Mouse (Mus musculus) forebrain, embryonic 13.5 days (tissue): ENCODE measurements around the gene Socs4. TPM values are rescaled to one million over a fixed set of nuclear protein-coding genes. Genes with fewer than 3 reads are reported as not detected.

Source experiments
- ATAC-seq: fragments of 200-750 bp; cut with Nextera tagmentation; 2 replicates; pipeline ENCODE4 v1.8.0; 2017
- H3K27ac ChIP-seq: fragments of 300-500 bp; sonication (generic); 2 replicates; pipeline ENCODE4 v1.5.1; 2015; ENCODE audit warnings: inconsistent platforms, mild to moderate bottlenecking, moderate library complexity
- H3K27me3 ChIP-seq: fragments of 300-500 bp; sonication (generic); 2 replicates; pipeline ENCODE4 v1.6.1; 2015; ENCODE audit warnings: mild to moderate bottlenecking, inconsistent platforms
- H3K36me3 ChIP-seq: fragments of 300-500 bp; sonication (generic); 2 replicates; pipeline ENCODE4 v1.6.1; 2015; ENCODE audit warnings: mild to moderate bottlenecking, inconsistent platforms; ENCODE audit not compliant: poor library complexity, severe bottlenecking
- H3K4me1 ChIP-seq: fragments of 300-500 bp; sonication (generic); 2 replicates; pipeline ENCODE4 v1.6.1; 2015; ENCODE audit warnings: inconsistent platforms
- H3K4me2 ChIP-seq: fragments of 300-500 bp; sonication (generic); 2 replicates; pipeline ENCODE4 v1.6.1; 2015; ENCODE audit warnings: inconsistent platforms, mild to moderate bottlenecking, moderate library complexity
- H3K4me3 ChIP-seq: fragments of 300-500 bp; sonication (generic); 2 replicates; pipeline ENCODE4 v1.5.1; 2015; ENCODE audit warnings: mild to moderate bottlenecking, inconsistent platforms
- H3K9ac ChIP-seq: fragments of 300-500 bp; sonication (generic); 2 replicates; pipeline ENCODE4 v1.6.1; 2015; ENCODE audit warnings: mild to moderate bottlenecking, inconsistent platforms
- H3K9me3 ChIP-seq: fragments of 300-500 bp; sonication (generic); replicated peaks from 2 replicates; pipeline ENCODE4 v1.6.1; 2016; ENCODE audit warnings: inconsistent platforms
- WGBS: fragments of 180-500 bp; shearing (Covaris S2); methylation state at CpG from one replicate; pipeline ENCODE4 v1.1.7; 2015; 5-methylcytosine and 5-hydroxymethylcytosine counted together
- polyA plus RNA-seq: library from polyadenylated mRNA; unstranded; fragments of >200 nt; fragmentation: Nextera tagmentation; extraction: Ambion mirVana; gene quantifications from 2 replicates; pipeline ENCODE4 v1.2.1, GENCODE M21; 2015

The Socs4 gene
- polyA plus RNA-seq, 1 experiment from 2014 or later = 4.5 TPM

DNA sequence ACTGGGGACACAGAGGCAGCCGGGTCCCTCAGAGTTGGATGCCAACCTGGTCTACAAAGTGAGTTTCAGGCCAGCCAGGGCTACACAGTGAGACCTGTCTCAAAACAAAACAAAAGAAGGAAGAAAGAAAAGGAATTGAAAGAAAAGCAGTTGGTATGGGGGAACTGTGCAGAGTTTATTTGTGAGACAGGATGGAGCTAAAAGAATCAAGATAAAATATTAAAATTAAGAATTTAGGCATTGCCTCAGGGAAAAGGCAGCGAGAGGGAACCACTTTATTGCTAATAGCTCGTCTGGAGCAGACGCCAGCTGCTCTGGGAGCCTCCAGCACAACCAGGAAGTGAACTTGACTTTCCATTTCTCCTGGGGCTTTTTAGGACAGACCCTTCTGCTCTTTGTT lies 17.4 kb downstream of the Socs4 start:
- 62% methylated on average over 4 of the region's 4 CpGs for WGBS
- no peaks in the 10 kb centered on the region for H3K27me3 ChIP-seq
- ATAC-seq = no peak

DNA sequence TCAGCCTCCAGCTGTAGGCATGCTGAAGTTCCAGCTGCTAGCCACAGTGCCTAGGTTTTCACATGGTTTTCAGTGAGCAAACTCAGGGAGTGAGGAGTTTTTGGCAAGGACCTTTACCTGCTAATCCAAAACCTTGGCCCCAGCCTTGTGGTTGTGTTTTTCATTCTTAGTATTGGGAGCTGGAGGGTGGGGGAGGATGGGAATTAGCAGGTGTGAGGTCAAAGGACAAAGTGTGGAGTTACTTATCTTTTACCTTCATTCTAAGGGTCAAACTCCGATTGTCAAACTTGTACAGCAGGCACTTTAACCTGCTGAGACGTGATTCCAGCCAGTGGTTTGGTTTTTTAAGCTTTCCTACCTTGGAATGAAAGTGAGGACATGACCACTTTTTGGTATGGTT lies 19.5 kb downstream of the Socs4 start:
- Histone ChIP-seq H3K9ac (no peak overlapping the region), H3K4me1 (peaks cover 21% of the 10 kb centered on the region), H3K9me3 (no peaks in the 10 kb centered on the region), H3K27ac (no peak overlapping the region), H3K4me3 (no peak overlapping the region), H3K4me2 (no peak overlapping the region), H3K27me3 (no peaks in the 10 kb centered on the region), H3K36me3 (peaks cover 4% of the 10 kb centered on the region; the same call in 1 of the 2 replicates)
- no peak for ATAC-seq
- 85% methylated on average over 2 of the region's 2 CpGs for WGBS

More for the DNA sequence above, 17.4 kb downstream of the Socs4 start:
- H3K9ac ChIP-seq = no peak overlapping the region
- H3K9me3 ChIP-seq = no peaks in the 10 kb centered on the region
- H3K27ac ChIP-seq = no peak overlapping the region
- H3K4me3 ChIP-seq = no peak overlapping the region
- no peak overlapping the region for H3K4me2 ChIP-seq
- H3K4me1 ChIP-seq = peaks cover 3% of the 10 kb centered on the region
- peaks cover 14% of the 10 kb centered on the region for H3K36me3 ChIP-seq

DNA sequence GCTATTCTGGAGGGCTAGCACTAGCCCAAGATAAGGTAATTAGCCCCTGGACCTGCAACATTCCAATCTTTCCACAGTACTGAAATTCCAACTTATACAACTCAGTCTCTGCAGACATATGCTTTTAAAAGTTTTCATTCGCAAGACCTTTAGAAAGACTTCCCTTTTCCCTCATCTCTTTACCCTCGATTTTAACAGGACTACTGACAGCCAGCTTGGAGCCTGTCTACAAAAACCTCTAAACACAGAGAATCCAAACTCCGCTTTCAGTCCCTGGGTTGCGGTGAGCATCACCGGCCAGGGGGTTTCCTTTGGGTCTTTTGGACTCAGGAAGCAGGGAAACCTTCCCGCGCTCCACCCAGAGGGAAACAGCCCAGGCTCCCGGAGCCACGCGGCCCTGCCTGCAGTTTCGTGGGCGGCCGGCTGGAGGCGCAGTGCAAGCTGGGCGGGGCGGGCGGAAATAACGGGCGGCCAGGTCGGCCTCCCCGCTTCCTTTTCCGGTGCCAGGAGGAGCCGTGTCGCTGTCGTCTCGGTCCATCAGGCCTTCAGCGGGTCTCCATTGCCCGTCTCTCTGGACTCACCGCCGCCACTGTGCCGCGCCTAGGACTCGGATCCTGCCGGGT lies 21.2 kb downstream of the Socs4 start, which contains the start of gene Mapk1ip1l:
Gene Mapk1ip1l (plus strand): TSS at position 482 of the 623 bp plus-strand sequence.
- Histone ChIP-seq H3K9ac (peak within 1 kb of the TSS; percentile 96), H3K27me3 (no peaks in the 10 kb centered on the region), H3K4me1 (peaks cover 27% of the 10 kb centered on the region), H3K36me3 (peaks cover 11% of the 10 kb centered on the region; the same call in 1 of the 2 replicates), H3K4me3 (peak within 1 kb of the TSS; percentile 93), H3K4me2 (peak within 1 kb of the TSS; percentile 83), H3K27ac (peak within 1 kb of the TSS; percentile 96), H3K9me3 (no peaks in the 10 kb centered on the region)
- ATAC-seq = peak; percentile 94
- WGBS = 1% methylated on average over 34 of the region's 34 CpGs

DNA sequence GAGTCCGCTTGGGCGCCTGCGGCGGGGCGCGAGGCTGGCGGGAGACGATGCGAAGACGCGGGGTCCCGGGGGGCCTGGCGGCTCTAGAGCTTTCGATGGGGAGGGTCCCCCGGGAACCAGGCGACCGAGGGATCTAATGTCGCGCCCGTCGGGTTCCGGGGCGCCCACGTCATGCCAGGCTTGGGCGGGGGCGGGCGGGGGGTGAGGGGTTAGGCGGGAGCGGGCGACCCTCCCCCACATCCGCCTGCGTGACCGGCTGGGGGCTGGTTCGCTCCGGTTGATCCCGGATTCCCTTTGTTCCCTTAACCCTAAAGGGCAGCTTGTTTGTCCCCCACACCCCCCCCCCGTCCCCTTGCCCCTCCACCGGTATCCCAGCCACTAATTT lies 21.7 kb downstream of the Socs4 start:
- under 1% methylated on average over 31 of the region's 38 CpGs for WGBS
- Histone ChIP-seq H3K4me3 (peak overlapping the region; percentile 93), H3K4me1 (peaks cover 28% of the 10 kb centered on the region), H3K27ac (peak overlapping the region; percentile 96), H3K27me3 (no peaks in the 10 kb centered on the region), H3K4me2 (peak overlapping the region; percentile 83), H3K36me3 (peaks cover 16% of the 10 kb centered on the region; the same call in 1 of the 2 replicates), H3K9me3 (no peaks in the 10 kb centered on the region), H3K9ac (peak overlapping the region; percentile 96)
- peak; percentile 82 for ATAC-seq

DNA sequence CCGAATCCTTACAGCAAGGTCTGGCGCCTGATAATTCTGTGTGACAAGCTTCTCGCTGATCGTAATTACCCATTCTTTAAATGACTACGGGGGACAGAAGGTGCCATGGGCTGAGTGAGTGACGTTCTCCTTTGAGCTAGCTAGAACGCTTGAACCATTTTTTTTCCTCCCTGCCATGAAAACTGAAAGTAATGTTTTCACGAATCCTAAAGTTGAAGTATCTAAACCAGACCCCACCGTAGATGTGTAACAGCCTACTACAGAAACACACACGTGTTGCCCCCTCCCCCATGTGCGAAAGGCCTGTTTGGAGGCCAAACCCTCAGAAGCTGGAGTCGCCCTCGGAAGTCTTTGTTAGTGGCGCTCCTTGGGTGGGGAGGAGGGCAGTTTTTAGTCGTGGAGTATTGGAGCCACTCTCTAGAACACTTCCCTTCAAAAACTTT lies 22.1 kb downstream of the Socs4 start:
- peak; percentile 66 for ATAC-seq
- Histone ChIP-seq H3K27me3 (no peaks in the 10 kb centered on the region), H3K4me1 (peaks cover 28% of the 10 kb centered on the region), H3K4me3 (peak overlapping the region; percentile 93), H3K9ac (peak overlapping the region; percentile 96), H3K36me3 (peaks cover 17% of the 10 kb centered on the region; the same call in 1 of the 2 replicates), H3K4me2 (peak overlapping the region; percentile 83), H3K9me3 (no peaks in the 10 kb centered on the region), H3K27ac (peak overlapping the region; percentile 96)
- 0% methylated on average over 15 of the region's 15 CpGs for WGBS

DNA sequence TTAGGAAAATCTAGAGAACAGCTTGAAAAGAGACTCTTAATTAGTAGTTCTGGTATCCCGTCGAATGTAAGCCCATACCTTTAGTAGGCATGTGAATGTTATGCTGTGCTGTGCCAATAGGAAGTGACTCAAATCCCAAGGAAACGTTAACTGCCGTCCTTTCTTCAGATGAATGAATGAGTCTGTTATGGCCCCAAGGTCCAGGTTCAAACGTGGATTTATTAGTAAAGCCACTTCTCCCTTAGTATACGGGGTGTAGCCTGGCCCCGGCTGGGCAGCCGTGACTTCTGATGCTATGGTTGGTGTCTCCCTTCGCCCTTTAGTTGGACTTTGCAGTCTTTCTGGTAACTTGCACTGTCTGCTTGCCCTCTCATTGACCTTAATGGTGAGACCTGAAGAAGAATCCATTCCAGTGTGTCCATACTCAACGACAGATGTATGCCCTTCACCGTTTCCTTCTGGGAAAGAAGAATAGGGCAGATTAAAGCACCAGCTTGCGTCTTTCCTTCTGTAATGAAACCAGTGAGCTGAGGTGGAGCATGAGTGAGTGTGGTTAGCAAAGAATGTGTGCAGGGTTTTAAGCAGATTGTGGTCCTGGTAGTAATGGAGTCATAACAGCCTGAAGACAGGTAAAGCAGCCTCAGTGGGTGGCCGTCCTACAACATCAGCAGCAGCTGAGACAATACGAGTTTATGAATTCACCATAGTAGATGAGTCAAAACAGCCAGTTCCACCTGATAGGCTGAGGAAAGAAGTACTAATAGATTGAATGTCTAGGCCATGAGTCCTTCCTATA lies 26.4 kb downstream of the Socs4 start:
- H3K4me3 ChIP-seq = no peak overlapping the region
- no peak for ATAC-seq
- WGBS = 85% methylated on average over 14 of the region's 14 CpGs

DNA sequence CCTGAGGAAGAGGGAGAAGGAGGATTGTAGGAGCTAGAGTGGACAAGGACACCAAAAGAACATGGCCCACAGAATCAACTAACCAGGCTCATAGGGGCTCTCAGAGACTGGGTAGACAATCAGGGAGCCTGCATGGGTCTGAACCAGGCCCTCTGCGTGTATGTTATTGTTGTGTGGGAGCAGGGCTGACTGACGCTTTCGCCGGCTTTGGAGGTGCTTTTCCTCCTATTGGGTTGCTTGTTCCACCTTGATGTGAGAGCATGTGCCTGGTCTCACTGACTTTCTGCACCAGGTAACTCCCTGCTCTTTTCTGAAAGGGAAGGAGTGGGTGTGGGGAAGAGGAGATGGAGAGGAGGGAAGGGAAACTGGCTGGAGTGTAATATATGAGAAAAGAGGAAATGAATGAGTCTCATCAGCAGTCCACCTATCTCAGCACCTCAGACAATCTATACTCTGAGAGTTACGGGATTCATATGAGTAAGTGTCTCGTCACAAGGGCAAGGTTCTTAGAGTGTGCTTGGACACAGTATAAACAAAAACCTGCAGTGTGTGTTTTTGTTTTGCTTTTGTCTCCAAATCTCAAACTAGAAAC lies 28.2 kb downstream of the Socs4 start:
- no peak overlapping the region for H3K9ac ChIP-seq
- H3K27ac ChIP-seq = no peak overlapping the region
- H3K36me3 ChIP-seq = peaks cover 35% of the 10 kb centered on the region
- H3K4me2 ChIP-seq = no peak overlapping the region
- no peaks in the 10 kb centered on the region for H3K9me3 ChIP-seq
- no peaks in the 10 kb centered on the region for H3K27me3 ChIP-seq
- ATAC-seq = no peak
- no peak overlapping the region for H3K4me3 ChIP-seq
- H3K4me1 ChIP-seq = peaks cover 18% of the 10 kb centered on the region
- WGBS = 92% methylated on average over 6 of the region's 6 CpGs

More for the DNA sequence above, 26.4 kb downstream of the Socs4 start:
- H3K36me3 ChIP-seq = peaks cover 30% of the 10 kb centered on the region
- no peaks in the 10 kb centered on the region for H3K9me3 ChIP-seq
- H3K4me1 ChIP-seq = peaks cover 28% of the 10 kb centered on the region
- H3K27ac ChIP-seq = no peak overlapping the region
- H3K9ac ChIP-seq = no peak overlapping the region
- no peak overlapping the region for H3K4me2 ChIP-seq
- no peaks in the 10 kb centered on the region for H3K27me3 ChIP-seq

DNA sequence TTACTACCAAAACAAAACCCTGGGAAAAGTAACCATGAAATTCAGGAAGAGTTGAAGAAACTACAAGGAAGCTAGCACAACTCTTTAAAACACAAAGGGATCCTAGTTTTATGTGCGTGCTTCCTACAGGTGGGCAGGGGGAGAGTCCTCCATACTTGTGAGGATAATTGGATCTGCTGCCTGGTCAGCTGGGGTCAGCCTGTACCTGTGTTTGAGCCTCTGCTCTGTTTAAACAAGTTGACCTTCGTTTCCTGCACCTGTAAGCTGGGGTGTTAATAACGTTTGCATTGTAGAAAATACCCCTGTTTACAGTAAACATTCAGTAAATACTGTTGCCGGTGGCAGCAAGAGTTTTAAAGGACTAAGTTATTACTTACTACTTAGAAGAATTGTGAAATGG lies 29.2 kb downstream of the Socs4 start:
- 95% methylated on average over 4 of the region's 4 CpGs for WGBS
- H3K27ac ChIP-seq = no peak overlapping the region

DNA sequence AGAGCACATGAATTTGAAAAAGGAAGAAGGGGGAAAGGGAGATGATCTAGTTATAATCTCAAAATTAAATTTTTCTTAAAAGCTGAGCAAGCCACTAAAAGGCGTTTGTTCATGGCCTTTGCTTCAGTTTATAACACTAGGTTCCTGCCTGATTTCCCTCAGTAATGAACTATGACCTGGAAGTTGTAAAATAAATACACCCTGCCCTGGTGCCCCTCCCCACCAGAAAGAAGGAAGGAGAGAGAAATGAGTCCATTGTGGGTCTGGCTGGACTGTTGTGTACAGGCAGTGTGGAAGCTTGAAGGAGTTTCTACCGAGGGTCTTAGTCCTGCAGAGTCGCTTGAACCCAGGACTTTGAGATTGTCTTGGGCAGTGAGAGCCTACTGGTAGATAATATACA lies 30.9 kb downstream of the Socs4 start:
- no peak overlapping the region for H3K27ac ChIP-seq
- H3K27me3 ChIP-seq = no peaks in the 10 kb centered on the region
- H3K36me3 ChIP-seq = peaks cover 50% of the 10 kb centered on the region
- no peak overlapping the region for H3K9ac ChIP-seq
- ATAC-seq = no peak
- H3K4me2 ChIP-seq = no peak overlapping the region
- 93% methylated on average over 3 of the region's 3 CpGs for WGBS
- no peak overlapping the region for H3K4me3 ChIP-seq
- peaks cover 4% of the 10 kb centered on the region; the same call in 1 of the 2 replicates for H3K4me1 ChIP-seq
- no peaks in the 10 kb centered on the region for H3K9me3 ChIP-seq

More for the DNA sequence above, 29.2 kb downstream of the Socs4 start:
- Histone ChIP-seq H3K4me2 (no peak overlapping the region), H3K9ac (no peak overlapping the region), H3K9me3 (no peaks in the 10 kb centered on the region), H3K27me3 (no peaks in the 10 kb centered on the region), H3K4me1 (peaks cover 9% of the 10 kb centered on the region; the same call in 1 of the 2 replicates), H3K4me3 (no peak overlapping the region), H3K36me3 (peaks cover 43% of the 10 kb centered on the region)
- no peak for ATAC-seq

DNA sequence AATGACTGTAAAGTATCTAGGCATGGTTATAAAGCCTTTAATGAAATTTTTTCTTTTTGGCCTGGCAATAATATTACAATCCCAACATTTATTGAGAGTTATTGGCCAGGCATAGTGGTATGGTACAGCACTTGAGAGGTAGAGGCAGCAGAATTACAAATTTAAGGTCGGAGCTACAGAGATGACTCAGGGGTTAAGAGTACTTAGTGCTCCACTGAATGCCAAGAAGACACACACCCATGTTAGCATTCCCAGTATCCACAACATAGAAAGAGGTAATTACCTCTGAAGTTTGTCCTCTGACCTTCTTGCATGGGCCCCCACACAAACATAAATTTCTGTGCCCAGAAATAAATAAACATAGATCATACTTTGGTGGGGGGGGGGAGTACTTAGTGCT lies 32.3 kb downstream of the Socs4 start:
- Histone ChIP-seq H3K36me3 (peaks cover 53% of the 10 kb centered on the region), H3K4me1 (no peaks in the 10 kb centered on the region), H3K9ac (no peak overlapping the region), H3K4me3 (no peak overlapping the region), H3K27me3 (no peaks in the 10 kb centered on the region), H3K9me3 (no peaks in the 10 kb centered on the region), H3K4me2 (no peak overlapping the region), H3K27ac (no peak overlapping the region)
- ATAC-seq = no peak
- WGBS = 96% methylated on average over 1 of the region's 1 CpGs

DNA sequence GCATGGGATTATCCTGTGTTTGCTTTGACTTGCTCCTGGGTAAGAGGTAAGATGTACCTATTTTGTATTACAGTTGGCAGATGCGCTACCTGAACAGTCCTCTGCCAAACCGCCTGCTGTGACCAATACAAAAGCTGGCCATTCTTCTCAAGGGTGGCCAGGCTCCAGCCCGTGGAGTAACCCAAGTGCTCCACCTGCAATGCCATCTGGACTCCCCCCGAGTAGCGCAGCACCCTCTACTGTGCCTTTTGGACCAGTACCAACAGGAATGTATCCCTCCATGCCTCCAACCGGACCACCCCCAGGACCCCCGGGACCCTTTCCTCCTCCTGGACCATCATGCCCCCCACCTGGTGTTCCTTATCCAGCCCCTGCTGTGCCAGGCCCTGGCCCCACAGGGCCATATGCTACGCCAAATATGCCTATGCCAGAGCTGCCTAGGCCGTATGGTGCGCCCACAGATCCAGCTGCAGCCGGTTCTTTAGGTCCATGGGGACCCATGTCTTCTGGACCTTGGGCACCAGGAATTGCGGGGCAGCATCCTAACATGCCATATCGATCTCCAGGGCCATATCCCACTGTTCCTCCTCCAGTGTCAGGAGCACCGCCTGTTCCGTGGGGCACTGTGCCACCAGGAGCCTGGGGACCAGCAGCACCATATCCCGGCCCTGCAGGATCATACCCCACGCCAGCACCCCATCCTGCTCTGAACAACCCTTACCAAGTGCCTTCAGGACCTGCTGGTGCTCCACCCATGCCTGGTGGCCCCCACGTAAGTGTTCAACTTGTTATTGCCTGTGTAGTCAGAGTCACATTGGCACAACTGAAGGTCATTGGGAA lies 33.8 kb downstream of the Socs4 start:
- Histone ChIP-seq H3K27ac (no peak overlapping the region), H3K27me3 (no peaks in the 10 kb centered on the region), H3K9me3 (no peaks in the 10 kb centered on the region), H3K4me2 (no peak overlapping the region), H3K4me3 (no peak overlapping the region), H3K36me3 (peaks cover 62% of the 10 kb centered on the region), H3K9ac (no peak overlapping the region), H3K4me1 (no peaks in the 10 kb centered on the region)
- 94% methylated on average over 18 of the region's 18 CpGs for WGBS
- ATAC-seq = no peak
